Mouse (Mus musculus) MEL (cell line): ENCODE measurements around the gene Tln2.

Experiments used
- CTCF ChIP-seq, 3 experiments: IDR thresholded peaks in 2 of 3; conservative IDR thresholded peaks in 1 of 3; 2 replicates each; pipeline ENCODE4 v1.5.1; 2011 to 2012; ENCODE audit warnings: low read length in 3 of 3, low read depth in 2 of 3, mild to moderate bottlenecking in 2 of 3, improper control_type of control experiment in 1 of 3, inconsistent platforms in 1 of 3, mixed read lengths in 1 of 3, moderate library complexity in 1 of 3; ENCODE audit not compliant: control insufficient read depth in 1 of 3, insufficient read depth in 1 of 3, poor library complexity in 1 of 3, severe bottlenecking in 1 of 3
- E2F4 ChIP-seq: IDR thresholded peaks from 2 replicates; pipeline ENCODE4 v1.6.1; 2011; ENCODE audit warnings: low read depth, low read length, improper control_type of control experiment, borderline replicate concordance
- ELF1 ChIP-seq: IDR thresholded peaks from 2 replicates; pipeline ENCODE4 v1.6.1; 2014; ENCODE audit warnings: low read depth, mild to moderate bottlenecking, inconsistent platforms, low read length, improper control_type of control experiment, moderate library complexity
- EP300 ChIP-seq, 2 experiments: IDR thresholded peaks; 2 replicates each; pipeline ENCODE4 v1.6.1; 2011; ENCODE audit warnings: improper control_type of control experiment in 2 of 2, low read length in 2 of 2, low read depth in 1 of 2, mild to moderate bottlenecking in 1 of 2
- GATA1 ChIP-seq: IDR thresholded peaks from 2 replicates; pipeline ENCODE4 v1.6.1; 2011; ENCODE audit warnings: low read depth, low read length, improper control_type of control experiment
- KAT2A ChIP-seq: conservative IDR thresholded peaks from 2 replicates; pipeline ENCODE4 v1.6.1; 2012; ENCODE audit warnings: low read depth, low read length, improper control_type of control experiment, inconsistent platforms
- MYC ChIP-seq: IDR thresholded peaks from 2 replicates; pipeline ENCODE4 v1.6.1; 2011; ENCODE audit warnings: low read depth, mild to moderate bottlenecking, low read length, improper control_type of control experiment, moderate library complexity
- SIN3A ChIP-seq: IDR thresholded peaks from 2 replicates; pipeline ENCODE4 v1.6.1; 2012; ENCODE audit warnings: low read length, improper control_type of control experiment, inconsistent platforms
- SMC3 ChIP-seq: IDR thresholded peaks from 2 replicates; pipeline ENCODE4 v1.6.1; 2011; ENCODE audit warnings: low read depth, low read length, improper control_type of control experiment
- UBTF ChIP-seq: IDR thresholded peaks from 2 replicates; pipeline ENCODE4 v1.6.1; 2012; ENCODE audit warnings: low read depth, mild to moderate bottlenecking, inconsistent platforms, low read length, improper control_type of control experiment, moderate library complexity, borderline replicate concordance; ENCODE audit not compliant: insufficient read depth
- ZC3H11A ChIP-seq: IDR thresholded peaks from 2 replicates; pipeline ENCODE4 v1.6.1; 2012; ENCODE audit warnings: low read depth, mild to moderate bottlenecking, inconsistent platforms, low read length, improper control_type of control experiment
- ZMIZ1 ChIP-seq: IDR thresholded peaks from 2 replicates; pipeline ENCODE4 v1.6.1; 2012; ENCODE audit warnings: low read depth, mild to moderate bottlenecking, inconsistent platforms, low read length, improper control_type of control experiment, moderate library complexity
- ZNF384 ChIP-seq: IDR thresholded peaks from 2 replicates; pipeline ENCODE4 v1.6.1; 2012; ENCODE audit warnings: low read depth, mild to moderate bottlenecking, inconsistent platforms, low read length, improper control_type of control experiment

- TF ChIP-seq ZC3H11A (no peak), EP300 (IDR thresholded peaks at IDR 0.05; ENCODE audit: low read depth in 1 of 2, low read length in 2 of 2) (no peak), ZNF384 (no peak), E2F4 (no peak), CTCF (IDR thresholded peaks at IDR 0.05 in 2 of 3, conservative IDR thresholded peaks at IDR 0.05 in 1 of 3; ENCODE audit: control insufficient read depth in 1 of 3, insufficient read depth in 1 of 3, low read depth in 2 of 3, low read length in 3 of 3, poor library complexity in 1 of 3, severe bottlenecking in 1 of 3) (no peak), GATA1 (no peak), SIN3A (no peak), ELF1 (no peak), SMC3 (no peak), ZMIZ1 (no peak), UBTF (no peak), KAT2A (no peak), MYC (no peak)
These were observed 317.8 kb downstream of the Tln2 start for GRCm38 (mm10) chr9:67241683-67242082.
